In genomic region chr5:115572679-115573535, GRCm38 (mm10) we compare ENCODE assay signal across 8 mouse cellular contexts. TPM values are rescaled to one million over a fixed set of nuclear protein-coding genes. Genes with fewer than 3 reads are reported as not detected.
DNase-seq lines count a peak whose midpoint lies in the region; ATAC-seq and TF ChIP-seq lines count a peak whose summit lies in the region.

No protein-coding gene starts in this region.

- no peak for TF ChIP-seq EP300 in liver, embryonic 14.5 days (IDR thresholded peaks at IDR 0.05; ENCODE audit: low read depth)

- peak overlapping the region; percentile 36; the same call in 1 of the 2 replicates for H3K9ac ChIP-seq in intestine, embryonic 16.5 days (ENCODE audit: low read depth, low read length)
- no peak overlapping the region for H3K9ac ChIP-seq in liver, embryonic 14.5 days (replicated peaks)

- no peak for TF ChIP-seq CTCF in spleen, adult 2 months (IDR thresholded peaks at IDR 0.05; ENCODE audit: extremely low read depth, insufficient read depth, insufficient read length, insufficient replicate concordance)
- no peak for TF ChIP-seq CTCF in liver, embryonic 14.5 days (IDR thresholded peaks at IDR 0.05; ENCODE audit: low read depth)

- peaks cover 37% of the 10 kb centered on the region for H3K36me3 ChIP-seq in spleen, adult 2 months (ENCODE audit: control insufficient read depth, insufficient read depth, low read length)
- H3K36me3 ChIP-seq in intestine, embryonic 16.5 days (ENCODE audit: control insufficient read depth, insufficient read depth, low read length): peaks cover 6% of the 10 kb centered on the region; the same call in 1 of the 2 replicates
- H3K36me3 ChIP-seq in liver, embryonic 14.5 days (replicated peaks; ENCODE audit: control insufficient read depth, insufficient read depth, low read depth): peaks cover 37% of the 10 kb centered on the region

- no peaks in the 10 kb centered on the region for H3K9me3 ChIP-seq in intestine, embryonic 16.5 days (ENCODE audit: control insufficient read depth, low read length)
- H3K9me3 ChIP-seq in liver, embryonic 14.5 days (ENCODE audit: control insufficient read depth, low read length): no peaks in the 10 kb centered on the region

- no peaks in the 10 kb centered on the region for H3K4me1 ChIP-seq in spleen, adult 2 months (ENCODE audit: control insufficient read depth, insufficient read depth, insufficient read length)
- peaks cover 4% of the 10 kb centered on the region; the same call in 1 of the 2 replicates for H3K4me1 ChIP-seq in intestine, embryonic 16.5 days (ENCODE audit: control insufficient read depth, insufficient read depth, low read length)
- peaks cover 0 to 5% of the 10 kb centered on the region in 2 experiments; a peak in 2 of 4 replicates for H3K4me1 ChIP-seq in liver, embryonic 14.5 days (replicated peaks; ENCODE audit: control insufficient read depth in 2 of 2, insufficient read depth in 2 of 2, low read length in 1 of 2)

- no peak overlapping the region for H3K4me2 ChIP-seq in intestine, embryonic 16.5 days (ENCODE audit: low read depth, low read length)
- H3K4me2 ChIP-seq in liver, embryonic 14.5 days (ENCODE audit: low read depth): no peak overlapping the region

- peak; percentile 42 for DNase-seq in embryo, embryonic 10 days (ENCODE audit: low spot score)
- no peak for DNase-seq in embryo, embryonic 9.5 days (ENCODE audit: extremely low spot score)
- no peak for DNase-seq in spleen, adult 2 months (ENCODE audit: low read depth in 1 of 2, low spot score in 2 of 2)
- no peak for DNase-seq in spleen, postnatal 36 days (ENCODE audit: low spot score in 2 of 2)
- no peak for DNase-seq in liver, embryonic 14.5 days (ENCODE audit: low read depth in 3 of 3, low spot score in 3 of 3)
- no peak for DNase-seq in natural killer cell, adult 2 months (ENCODE audit: low spot score in 2 of 2)
- no peak for DNase-seq in testis, postnatal 14 days (ENCODE audit: low spot score)

- TF ChIP-seq POLR2A in spleen, adult 2 months (IDR thresholded peaks at IDR 0.05; ENCODE audit: low read depth, low read length): no peak

- ATAC-seq in intestine, embryonic 16.5 days: 0 out of 2 replicates have a peak, but pooled peaks have one; percentile 23
- ATAC-seq in liver, embryonic 14.5 days (ENCODE audit: insufficient read depth): peak; percentile 32; the same call in 1 of the 2 replicates

- H3K27ac ChIP-seq in spleen, adult 2 months (ENCODE audit: insufficient read depth, low read length): peak overlapping the region; percentile 32; the same call in 1 of the 2 replicates
- H3K27ac ChIP-seq in intestine, embryonic 16.5 days (ENCODE audit: low read length): peak overlapping the region; percentile 78
- H3K27ac ChIP-seq in liver, embryonic 14.5 days: no peak overlapping the region

- no peak overlapping the region for H3K4me3 ChIP-seq in spleen, adult 2 months (ENCODE audit: extremely low read depth, insufficient read depth, insufficient read length)
- H3K4me3 ChIP-seq in intestine, embryonic 16.5 days (ENCODE audit: low read length): no peak overlapping the region
- H3K4me3 ChIP-seq in liver, embryonic 14.5 days (ENCODE audit: insufficient read depth in 1 of 2, low read depth in 2 of 2, low read length in 2 of 2): no peak overlapping the region

- 49% methylated on average over 17 of the region's 17 CpGs for WGBS in spleen, adult 2 months
- 44% methylated on average over 17 of the region's 17 CpGs for WGBS in intestine, embryonic 16.5 days
- 47% methylated on average over 17 of the region's 17 CpGs for WGBS in liver, embryonic 14.5 days (ENCODE audit: insufficient replicate concordance)

- H3K27me3 ChIP-seq in spleen, adult 2 months (ENCODE audit: control insufficient read depth, insufficient read depth, low read length): no peaks in the 10 kb centered on the region
- H3K27me3 ChIP-seq in intestine, embryonic 16.5 days (replicated peaks; ENCODE audit: control insufficient read depth, insufficient read depth, low read length): no peaks in the 10 kb centered on the region
- H3K27me3 ChIP-seq in liver, embryonic 14.5 days (ENCODE audit: control insufficient read depth, insufficient read depth, low read length): no peaks in the 10 kb centered on the region

RNA-seq across cellular contexts. Expression of gene Gcn1l1, which starts 7.9 kb away (rescaled TPM):
- 48.3 and 61.8 TPM in 2 replicates for polyA plus RNA-seq in spleen, adult 2 months (2012; rRNA removed)
- polyA plus RNA-seq in intestine, embryonic 16.5 days (2015; fragmentation: Nextera tagmentation; extraction: Ambion mirVana): 25.5 and 26.3 TPM in 2 replicates
- polyA plus RNA-seq in liver, embryonic 14.5 days (2012; rRNA removed): 11.4 and 11.8 TPM in 2 replicates
- polyA plus RNA-seq in liver, embryonic 14.5 days (2014; fragmentation: Nextera tagmentation; extraction: Ambion mirVana): 14.4 and 14.8 TPM in 2 replicates

RNA-seq across cellular contexts. Expression of gene Rplp0, which starts 13.6 kb away (rescaled TPM):
- polyA plus RNA-seq in spleen, adult 2 months (2012; rRNA removed): 2,439 and 2,476 TPM in 2 replicates
- 1,506 and 1,615 TPM in 2 replicates for polyA plus RNA-seq in intestine, embryonic 16.5 days (2015; fragmentation: Nextera tagmentation; extraction: Ambion mirVana)
- polyA plus RNA-seq in liver, embryonic 14.5 days (2012; rRNA removed): 1,933 and 2,132 TPM in 2 replicates
- 1,503 and 1,567 TPM in 2 replicates for polyA plus RNA-seq in liver, embryonic 14.5 days (2014; fragmentation: Nextera tagmentation; extraction: Ambion mirVana)

RNA-seq across cellular contexts. Expression of gene Rab35, which starts 58.8 kb away (rescaled TPM):
- 45.9 and 62.9 TPM in 2 replicates for polyA plus RNA-seq in spleen, adult 2 months (2012; rRNA removed)
- polyA plus RNA-seq in intestine, embryonic 16.5 days (2015; fragmentation: Nextera tagmentation; extraction: Ambion mirVana): 4.4 and 5.1 TPM in 2 replicates
- 24.5 and 28.2 TPM in 2 replicates for polyA plus RNA-seq in liver, embryonic 14.5 days (2012; rRNA removed)
- polyA plus RNA-seq in liver, embryonic 14.5 days (2014; fragmentation: Nextera tagmentation; extraction: Ambion mirVana): 14.8 and 14.9 TPM in 2 replicates
